Mouse (Mus musculus) ES-E14 (cell line): Measurements from ENCODE around the gene Rgmb.

Source experiments
- ZC3H11A ChIP-seq: IDR thresholded peaks from 2 replicates; pipeline ENCODE4 v1.6.1; 2012; ENCODE audit warnings: low read depth, mild to moderate bottlenecking, inconsistent platforms, low read length, borderline replicate concordance
- ZNF384 ChIP-seq: IDR thresholded peaks from 2 replicates; pipeline ENCODE4 v1.6.1; 2012; ENCODE audit warnings: low read depth, low read length, inconsistent platforms

DNA sequence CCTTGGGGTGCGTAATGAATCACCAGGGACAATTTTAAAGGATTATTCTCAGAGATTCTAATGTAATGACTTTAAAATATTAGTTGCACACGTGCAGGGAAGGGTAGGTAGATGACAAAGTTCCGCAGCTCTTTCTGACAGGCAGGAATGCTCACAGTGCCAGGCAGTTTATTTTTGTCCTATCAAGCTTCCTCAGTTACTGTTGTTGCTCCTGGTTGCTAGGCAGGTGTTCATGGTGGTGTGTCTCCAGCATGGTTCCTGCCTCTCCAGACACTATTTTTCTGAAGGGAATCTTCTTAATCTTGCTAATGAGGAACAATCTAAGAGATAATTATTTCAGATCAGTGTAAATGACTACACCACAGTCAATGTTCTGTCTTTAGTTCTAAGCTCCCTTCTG is 19.7 kb upstream of the Rgmb start:
- TF ChIP-seq ZNF384 (no peak), ZC3H11A (no peak)
